Mouse (Mus musculus) cerebellum, adult 2 months (tissue): ENCODE results near the gene Cyp1a2.

ENCODE experiments used
- CTCF ChIP-seq: fragments of 200-500 bp; IDR thresholded peaks from 2 replicates; pipeline ENCODE4 v1.5.1; 2011; ENCODE audit warnings: low read depth, mild to moderate bottlenecking, control low read depth, low read length, moderate library complexity, borderline replicate concordance; ENCODE audit not compliant: insufficient read depth
- POLR2A ChIP-seq: fragments of 200-500 bp; IDR thresholded peaks from 2 replicates; pipeline ENCODE4 v1.6.1; 2011; ENCODE audit warnings: low read length, control low read depth, borderline replicate concordance; ENCODE audit not compliant: insufficient read depth

DNA sequence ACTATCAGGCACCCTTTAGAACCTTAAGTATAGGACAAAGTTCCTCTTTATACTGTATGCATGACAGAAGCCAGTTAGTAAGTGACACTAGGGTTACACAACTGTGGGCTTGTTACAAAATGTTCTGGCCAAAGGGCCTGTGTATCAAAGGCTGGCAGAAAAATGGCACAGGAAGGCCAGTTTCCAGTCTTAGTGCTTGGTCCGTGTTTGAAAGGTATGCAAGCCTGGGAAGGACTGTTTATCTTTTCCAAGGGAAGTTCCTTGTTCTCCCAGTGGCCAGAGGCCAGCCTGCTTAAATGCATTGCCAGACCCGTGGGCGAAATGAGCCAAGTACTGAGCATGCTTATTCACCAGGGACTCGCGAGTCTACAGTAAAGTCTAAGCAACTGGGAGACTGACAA lies 39.8 kb upstream of the Cyp1a2 start:
- TF ChIP-seq CTCF (no peak), POLR2A (no peak)
